In the genomic region with DNA sequence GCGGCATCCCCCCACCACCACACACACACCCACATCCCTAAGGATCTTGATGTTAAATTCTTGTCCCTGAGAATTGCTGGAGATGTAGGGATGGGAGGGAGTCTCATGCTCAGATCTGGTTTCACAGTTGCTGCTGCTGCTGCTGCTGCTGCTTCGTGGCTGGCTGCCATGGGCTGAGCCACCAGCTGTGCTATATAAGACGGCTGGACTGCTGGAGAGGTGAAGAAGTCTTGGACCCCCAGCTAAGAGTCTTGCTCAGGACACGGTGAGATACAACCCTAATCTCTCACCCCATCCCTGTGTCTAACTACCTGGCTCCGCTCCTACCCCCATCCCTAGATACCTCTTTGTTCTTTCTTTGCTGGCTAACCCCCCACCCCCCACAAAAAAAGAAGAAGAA, we compare ENCODE assay signal across 13 mouse cellular contexts. TPM values are rescaled to one million over a fixed set of nuclear protein-coding genes. Genes with fewer than 3 reads are reported as not detected.
DNase-seq lines count a peak whose midpoint lies in the region; ATAC-seq and TF ChIP-seq lines count a peak whose summit lies in the region.
"Had no signal": no experiment of that assay in that cellular context is flagged by ENCODE, and none has a peak within 500 bp of the region (broad histone marks: within the 10 kb centered on the region; RNA-seq: fewer than 3 reads in every experiment).

A gene (plus strand): TSS at position 222 of the 400 bp plus-strand sequence.

- H3K27ac ChIP-seq in hindbrain, embryonic 13.5 days = peak within 1 kb of the TSS; percentile 48; the same call in 1 of the 2 replicates
- H3K27ac ChIP-seq in hindbrain, embryonic 14.5 days = no peak within 1 kb of the TSS
- H3K27ac ChIP-seq in midbrain, embryonic 10.5 days (replicated peaks) = peak within 1 kb of the TSS; percentile 17; the same call in 1 of the 2 replicates
- H3K27ac ChIP-seq in midbrain, embryonic 11.5 days (ENCODE audit: low read depth, low read length) = no peak within 1 kb of the TSS
- peak within 1 kb of the TSS; percentile 64 for H3K27ac ChIP-seq in gastrocnemius, adult 2 months
- 0 out of 2 replicates have a peak within 1 kb of the TSS, but pooled peaks have one; percentile 26 for H3K27ac ChIP-seq in limb, embryonic 14.5 days (replicated peaks; ENCODE audit: low read depth, low read length)
- no peak within 1 kb of the TSS for H3K27ac ChIP-seq in liver, postnatal 0 days (ENCODE audit: low read depth)
- H3K27ac ChIP-seq: heart, embryonic 13.5 days had no signal

- TF ChIP-seq POLR2A in limb, embryonic 14.5 days (IDR thresholded peaks at IDR 0.05; ENCODE audit: borderline replicate concordance, extremely low read depth, insufficient read depth, insufficient read length) = no peak

- no peaks in the 10 kb centered on the region for H3K9me3 ChIP-seq in hindbrain, embryonic 13.5 days
- no peaks in the 10 kb centered on the region for H3K9me3 ChIP-seq in hindbrain, embryonic 14.5 days (ENCODE audit: control insufficient read depth, low read length)
- H3K9me3 ChIP-seq in midbrain, embryonic 10.5 days (replicated peaks) = no peaks in the 10 kb centered on the region
- H3K9me3 ChIP-seq in midbrain, embryonic 11.5 days (ENCODE audit: control insufficient read depth, low read length) = no peaks in the 10 kb centered on the region
- no peaks in the 10 kb centered on the region for H3K9me3 ChIP-seq in limb, embryonic 14.5 days (ENCODE audit: control insufficient read depth, low read length)
- H3K9me3 ChIP-seq in liver, postnatal 0 days (ENCODE audit: low read length) = no peaks in the 10 kb centered on the region
- H3K9me3 ChIP-seq: heart, embryonic 13.5 days; megakaryocyte, embryonic 14.5 days had no signal

- no peaks in the 10 kb centered on the region for H3K36me3 ChIP-seq in hindbrain, embryonic 13.5 days
- no peaks in the 10 kb centered on the region for H3K36me3 ChIP-seq in hindbrain, embryonic 14.5 days (replicated peaks; ENCODE audit: control insufficient read depth, insufficient read depth)
- no peaks in the 10 kb centered on the region for H3K36me3 ChIP-seq in midbrain, embryonic 10.5 days
- no peaks in the 10 kb centered on the region for H3K36me3 ChIP-seq in midbrain, embryonic 11.5 days (ENCODE audit: control insufficient read depth, insufficient read depth, low read length)
- no peaks in the 10 kb centered on the region for H3K36me3 ChIP-seq in limb, embryonic 14.5 days (ENCODE audit: control insufficient read depth, insufficient read depth, low read length)
- H3K36me3 ChIP-seq in liver, postnatal 0 days (replicated peaks; ENCODE audit: insufficient read depth, low read length) = no peaks in the 10 kb centered on the region
- H3K36me3 ChIP-seq: heart, embryonic 13.5 days had no signal

- H3K4me2 ChIP-seq in hindbrain, embryonic 13.5 days = no peak within 1 kb of the TSS
- no peak within 1 kb of the TSS for H3K4me2 ChIP-seq in hindbrain, embryonic 14.5 days (replicated peaks)
- no peak within 1 kb of the TSS for H3K4me2 ChIP-seq in midbrain, embryonic 11.5 days
- H3K4me2 ChIP-seq in limb, embryonic 14.5 days (replicated peaks; ENCODE audit: low read depth, low read length, severe bottlenecking) = no peak within 1 kb of the TSS
- no peak within 1 kb of the TSS for H3K4me2 ChIP-seq in liver, postnatal 0 days (ENCODE audit: low read depth, low read length)
- H3K4me2 ChIP-seq: heart, embryonic 13.5 days had no signal

- TF ChIP-seq EP300 in liver, postnatal 0 days (IDR thresholded peaks at IDR 0.05; ENCODE audit: low read depth) = no peak

- DNase-seq in hindbrain, embryonic 14.5 days (ENCODE audit: low spot score) = no peak
- DNase-seq in midbrain, embryonic 10.5 days (ENCODE audit: low spot score) = no peak
- no peak for DNase-seq in midbrain, embryonic 11.5 days (ENCODE audit: low spot score, missing footprints)
- peak; percentile 76 for DNase-seq in gastrocnemius, adult 2 months
- peak; percentile 67 for DNase-seq in limb, embryonic 14.5 days (ENCODE audit: low spot score)
- no peak for DNase-seq in liver, postnatal 0 days
- no peak for DNase-seq in frontal cortex, postnatal 14 days (ENCODE audit: low spot score in 2 of 2)
- DNase-seq: cerebellum, adult 9-11 months; left cerebral cortex, postnatal 4 days; thymus, adult 18-20 months had no signal

- H3K27me3 ChIP-seq in hindbrain, embryonic 13.5 days = peaks cover 3% of the 10 kb centered on the region; the same call in 1 of the 2 replicates
- no peaks in the 10 kb centered on the region for H3K27me3 ChIP-seq in hindbrain, embryonic 14.5 days (ENCODE audit: control insufficient read depth, insufficient read depth, low read length)
- H3K27me3 ChIP-seq in midbrain, embryonic 10.5 days (ENCODE audit: low read depth, poor library complexity, severe bottlenecking) = no peaks in the 10 kb centered on the region
- no peaks in the 10 kb centered on the region for H3K27me3 ChIP-seq in midbrain, embryonic 11.5 days (ENCODE audit: control insufficient read depth, insufficient read depth, low read length)
- no peaks in the 10 kb centered on the region for H3K27me3 ChIP-seq in limb, embryonic 14.5 days (ENCODE audit: control insufficient read depth, insufficient read depth, low read length)
- no peaks in the 10 kb centered on the region for H3K27me3 ChIP-seq in liver, postnatal 0 days (ENCODE audit: insufficient read depth, low read length)

- WGBS in hindbrain, embryonic 13.5 days = 53% methylated on average over 5 of the region's 5 CpGs
- 54% methylated on average over 5 of the region's 5 CpGs for WGBS in hindbrain, embryonic 14.5 days
- WGBS in midbrain, embryonic 10.5 days = 52% methylated on average over 5 of the region's 5 CpGs
- 55% methylated on average over 5 of the region's 5 CpGs for WGBS in midbrain, embryonic 11.5 days
- WGBS in limb, embryonic 14.5 days = 32% methylated on average over 5 of the region's 5 CpGs
- WGBS in liver, postnatal 0 days (ENCODE audit: insufficient replicate concordance) = 63% methylated on average over 5 of the region's 5 CpGs

- intact Hi-C loops in gastrocnemius, adult 2 months (cut with DNase I) = no loop called here

- no peak for ATAC-seq in hindbrain, embryonic 13.5 days (ENCODE audit: low FRiP score)
- ATAC-seq in hindbrain, embryonic 14.5 days (ENCODE audit: low FRiP score) = no peak
- no peak for ATAC-seq in midbrain, embryonic 11.5 days (ENCODE audit: low FRiP score)
- ATAC-seq in limb, embryonic 14.5 days (ENCODE audit: low FRiP score, low read depth) = peak; percentile 73; the same call in 1 of the 2 replicates
- ATAC-seq in liver, postnatal 0 days = no peak

- peaks cover 44% of the 10 kb centered on the region for H3K4me1 ChIP-seq in hindbrain, embryonic 13.5 days (replicated peaks)
- peaks cover 11% of the 10 kb centered on the region; the same call in 1 of the 2 replicates for H3K4me1 ChIP-seq in hindbrain, embryonic 14.5 days (replicated peaks; ENCODE audit: control insufficient read depth, insufficient read depth, low read length)
- H3K4me1 ChIP-seq in midbrain, embryonic 10.5 days = peaks cover 13% of the 10 kb centered on the region
- no peaks in the 10 kb centered on the region for H3K4me1 ChIP-seq in midbrain, embryonic 11.5 days (ENCODE audit: control insufficient read depth, insufficient read depth, low read length)
- peaks cover 5% of the 10 kb centered on the region; the same call in 1 of the 2 replicates for H3K4me1 ChIP-seq in limb, embryonic 14.5 days (ENCODE audit: control insufficient read depth, insufficient read depth, low read length)
- H3K4me1 ChIP-seq in liver, postnatal 0 days (ENCODE audit: insufficient read depth) = no peaks in the 10 kb centered on the region
- H3K4me1 ChIP-seq: megakaryocyte, embryonic 14.5 days had no signal

- TF ChIP-seq CTCF in gastrocnemius, adult 2 months (IDR thresholded peaks at IDR 0.05) = no peak
- no peak for TF ChIP-seq CTCF in liver, postnatal 0 days (IDR thresholded peaks at IDR 0.05; ENCODE audit: low read depth)

- no peak within 1 kb of the TSS for H3K4me3 ChIP-seq in hindbrain, embryonic 13.5 days
- no peak within 1 kb of the TSS for H3K4me3 ChIP-seq in hindbrain, embryonic 14.5 days (replicated peaks; ENCODE audit: low read length)
- H3K4me3 ChIP-seq in midbrain, embryonic 10.5 days = no peak within 1 kb of the TSS
- H3K4me3 ChIP-seq in midbrain, embryonic 11.5 days (ENCODE audit: low read depth, low read length) = no peak within 1 kb of the TSS
- peak within 1 kb of the TSS; percentile 55 for H3K4me3 ChIP-seq in gastrocnemius, adult 2 months
- no peak within 1 kb of the TSS for H3K4me3 ChIP-seq in limb, embryonic 14.5 days (replicated peaks; ENCODE audit: low read length)
- no peak within 1 kb of the TSS for H3K4me3 ChIP-seq in liver, postnatal 0 days (ENCODE audit: low read depth, low read length)
- H3K4me3 ChIP-seq: heart, embryonic 13.5 days; megakaryocyte, embryonic 14.5 days had no signal

- H3K9ac ChIP-seq in hindbrain, embryonic 13.5 days = no peak within 1 kb of the TSS
- no peak within 1 kb of the TSS for H3K9ac ChIP-seq in hindbrain, embryonic 14.5 days
- no peak within 1 kb of the TSS for H3K9ac ChIP-seq in midbrain, embryonic 11.5 days (ENCODE audit: low read length)
- H3K9ac ChIP-seq in limb, embryonic 14.5 days (ENCODE audit: low read depth, low read length, severe bottlenecking) = no peak within 1 kb of the TSS
- H3K9ac ChIP-seq in liver, postnatal 0 days (replicated peaks) = no peak within 1 kb of the TSS
- H3K9ac ChIP-seq: heart, embryonic 13.5 days had no signal

RNA-seq across cellular contexts. Expression of the gene that starts here (rescaled TPM):
- polyA plus RNA-seq in hindbrain, embryonic 13.5 days (2015; fragmentation: Nextera tagmentation; extraction: Ambion mirVana) = 0.57 and 0.60 TPM in 2 replicates
- 0.33 and 0.84 TPM in 2 replicates for polyA plus RNA-seq in hindbrain, embryonic 14.5 days (2014; fragmentation: Nextera tagmentation; extraction: Ambion mirVana)
- 0.04 and 0.17 TPM in 2 replicates for polyA plus RNA-seq in midbrain, embryonic 10.5 days (2016; fragmentation: Nextera tagmentation; extraction: Ambion mirVana)
- 0.12 and 0.16 TPM in 2 replicates for polyA plus RNA-seq in midbrain, embryonic 11.5 days (2014; fragmentation: Nextera tagmentation; extraction: Ambion mirVana)
- 10 to 100 TPM; 13.0 to 35.4 TPM for total RNA-seq in gastrocnemius, adult 2 months (2021)
- polyA plus RNA-seq in limb, embryonic 14.5 days (2012; rRNA removed) = 5.5 and 6.5 TPM in 2 replicates
- 7.2 and 9.5 TPM in 2 replicates for polyA plus RNA-seq in limb, embryonic 14.5 days (2014; fragmentation: Nextera tagmentation; extraction: Ambion mirVana)
- 0.06 and 0.08 TPM in 2 replicates for polyA plus RNA-seq in liver, postnatal 0 days (2015; fragmentation: Nextera tagmentation; extraction: Ambion mirVana)
- total RNA-seq: left cerebral cortex, postnatal 4 days had no signal
- polyA plus RNA-seq: heart, embryonic 13.5 days had no signal

Comparison
In these comparisons a context has a peak if more than half of its experiments do, and no peak if none do; other contexts are left out.
1. H3K27ac ChIP-seq: peak in hindbrain, embryonic 13.5 days (single experiment), midbrain, embryonic 10.5 days (single experiment), gastrocnemius, adult 2 months (single experiment) and limb, embryonic 14.5 days (single experiment); none in hindbrain, embryonic 14.5 days (single experiment), midbrain, embryonic 11.5 days (single experiment) and liver, postnatal 0 days (single experiment).
2. DNase-seq: peak in gastrocnemius, adult 2 months (single experiment) and limb, embryonic 14.5 days (single experiment); none in hindbrain, embryonic 14.5 days (single experiment), midbrain, embryonic 10.5 days (single experiment), midbrain, embryonic 11.5 days (single experiment), liver, postnatal 0 days (single experiment) and frontal cortex, postnatal 14 days (0 of 2).